Mouse (Mus musculus): ENCODE measurements around the gene Nfia.

Gene Nfia

GRCm38 (mm10) chr4:97767025-97767424, 5.5 kb upstream of the Nfia start:
- peak; percentile 34 for DNase-seq

DNA sequence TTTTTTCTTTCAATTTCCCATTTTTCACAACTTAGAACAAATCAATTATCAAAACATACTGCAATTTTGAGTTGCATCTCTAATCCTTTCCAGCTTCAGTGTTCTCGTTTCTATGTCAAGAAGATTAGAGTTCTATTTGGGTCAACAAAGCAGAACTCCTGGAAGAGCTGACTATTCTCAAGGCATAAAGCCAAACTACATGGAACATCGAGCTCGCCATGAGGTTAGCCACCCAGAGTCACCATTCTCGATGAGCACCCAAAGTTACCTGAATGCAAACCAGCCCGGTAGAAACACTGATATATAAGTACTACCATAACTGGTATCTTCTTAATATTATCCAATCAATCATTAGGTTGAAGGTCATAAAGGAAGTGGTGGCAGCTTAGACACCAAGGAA, 5.0 kb upstream of the Nfia start:
- DNase-seq = peak; percentile 74

GRCm38 (mm10) chr4:97769861-97770260, 2.7 kb upstream of the Nfia start:
- DNase-seq = peak; percentile 85

- DNase-seq = no peak
These were observed 1.1 kb upstream of the Nfia start for GRCm38 (mm10) chr4:97771426-97771825.

DNA sequence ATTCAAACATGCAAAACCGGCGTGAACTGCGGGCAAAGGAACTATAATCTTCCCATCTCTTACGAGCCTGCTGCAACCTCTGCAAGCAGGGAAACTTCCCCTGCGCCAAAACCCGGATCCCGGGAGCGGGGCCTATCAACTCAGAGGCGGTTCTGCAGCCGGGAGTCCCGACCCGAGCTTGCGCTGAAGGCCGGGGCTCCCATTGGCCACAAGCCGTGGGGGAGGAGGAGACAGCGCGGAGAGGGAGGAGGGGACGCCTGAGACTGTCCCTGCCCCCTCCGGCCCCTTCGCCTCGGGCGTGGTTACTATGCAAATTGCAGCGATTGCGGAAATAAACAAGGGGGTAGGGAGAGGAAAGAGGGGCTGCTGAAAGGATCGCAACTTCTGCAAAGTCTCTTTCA, 450 bp upstream of the Nfia start:
- peak; percentile 100 for DNase-seq

GRCm38 (mm10) chr4:97773110-97773593, 618 bp downstream of the Nfia start:
- peak; percentile 100 for DNase-seq

DNA sequence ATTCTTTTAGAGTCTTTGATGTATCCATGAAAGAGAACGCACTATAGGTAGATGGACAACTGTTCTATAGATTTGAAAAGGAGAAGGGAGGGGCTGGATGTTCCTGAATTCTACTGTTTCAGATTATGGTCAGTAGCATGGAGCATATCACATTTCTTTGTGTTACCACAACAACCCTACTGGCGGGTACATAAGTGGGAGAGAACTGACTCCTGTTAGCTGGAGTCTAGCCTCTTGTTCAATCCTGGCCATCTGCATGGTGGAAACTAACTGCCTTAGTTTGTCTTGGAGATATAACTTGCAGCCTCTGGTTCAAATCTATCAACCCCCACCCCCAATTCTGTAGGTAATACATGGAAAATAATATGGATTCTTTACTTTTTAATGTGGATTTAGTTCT, 1.3 kb downstream of the Nfia start:
- DNase-seq = peak; percentile 83

GRCm38 (mm10) chr4:97774446-97774950, 2.0 kb downstream of the Nfia start:
- DNase-seq = peak; percentile 82

DNA sequence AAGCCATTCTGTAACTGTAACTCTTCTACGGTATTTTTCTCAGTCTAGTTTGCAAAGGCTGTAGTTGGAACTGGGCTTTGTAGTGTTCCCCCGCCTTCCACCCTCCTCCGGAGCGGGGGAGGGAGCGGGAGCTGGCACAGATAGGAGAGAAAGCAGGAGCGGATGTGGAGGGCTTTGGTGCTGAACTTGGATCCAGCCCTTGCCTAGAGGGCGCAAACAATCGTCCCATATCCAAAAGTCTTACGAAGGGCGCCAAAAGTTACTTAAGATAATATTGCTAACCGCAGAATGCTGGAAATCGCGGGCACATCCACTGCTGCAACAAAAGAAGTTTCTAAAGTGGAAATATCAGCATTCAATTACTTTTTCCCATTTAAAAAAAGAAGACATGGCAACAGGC, 2.5 kb downstream of the Nfia start:
- peak; percentile 99 for DNase-seq

DNA sequence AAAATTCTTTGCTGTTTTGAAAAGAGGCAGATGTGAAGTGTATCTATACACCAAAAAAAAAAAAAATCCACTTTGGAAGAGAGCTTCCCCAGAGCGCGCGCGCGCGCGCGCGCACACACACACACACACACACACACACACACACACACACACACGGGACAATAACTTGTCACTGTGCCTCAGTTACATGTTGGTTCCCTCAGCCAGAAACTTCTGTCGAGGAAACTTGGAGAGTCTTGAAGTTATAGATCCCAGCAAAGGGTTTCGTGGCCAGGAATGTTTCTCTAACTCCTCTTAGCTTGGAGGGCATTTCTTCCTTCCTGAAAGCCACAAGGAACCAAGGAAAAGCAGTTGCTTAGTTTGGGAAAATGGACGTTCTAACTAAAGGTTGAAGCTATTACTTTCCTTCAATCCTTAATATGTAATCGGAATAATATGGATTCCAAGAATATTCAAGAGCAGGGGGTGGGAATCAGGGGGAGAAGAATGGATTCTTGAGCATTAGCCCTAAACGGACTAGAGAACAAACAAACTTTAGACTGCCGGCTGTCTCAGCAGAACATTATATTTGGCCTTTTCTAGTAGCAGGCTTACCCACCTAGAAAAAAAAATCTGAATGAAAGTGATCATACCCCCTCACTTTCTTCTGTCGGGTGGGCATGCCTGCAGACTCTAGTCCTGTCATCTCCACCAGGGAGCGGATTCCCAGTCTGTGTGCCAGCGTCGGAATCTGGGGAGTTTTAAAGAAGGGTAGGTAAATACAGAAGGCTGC, 3.1 kb downstream of the Nfia start:
- DNase-seq = peak; percentile 89

DNA sequence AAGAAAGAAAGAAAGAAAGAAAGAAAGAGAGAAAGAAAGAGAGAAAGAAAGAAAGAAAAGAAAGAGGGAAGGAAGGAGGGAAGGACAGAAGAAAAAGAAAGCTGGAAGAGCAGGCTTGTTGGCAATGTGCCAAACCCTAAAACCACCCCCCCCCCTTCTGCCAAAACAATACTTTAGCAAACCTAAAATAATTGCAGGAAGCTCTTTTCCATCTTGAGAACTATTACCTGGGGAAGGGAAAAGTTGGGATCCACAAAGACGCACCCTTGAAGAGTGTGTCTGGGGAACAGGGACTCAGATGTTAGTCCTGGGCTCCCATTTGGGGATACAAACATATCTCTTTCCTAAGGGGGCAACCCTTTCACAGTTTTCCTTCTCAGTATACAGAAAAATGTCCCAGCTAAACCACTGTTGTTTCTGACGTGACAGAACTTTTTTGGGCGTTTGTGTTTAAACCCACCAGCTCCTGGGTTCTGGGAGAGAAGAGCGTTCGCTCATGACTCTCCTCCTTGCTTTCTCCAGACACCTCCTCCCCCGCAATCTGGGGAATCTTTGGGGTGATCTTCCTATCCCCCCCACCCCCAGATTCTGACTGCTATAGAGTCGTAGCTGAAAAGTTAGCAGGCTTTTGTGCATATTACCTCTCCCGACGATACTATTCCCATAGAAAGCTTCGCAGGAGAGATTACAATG, 4.0 kb downstream of the Nfia start:
- peak; percentile 95 for DNase-seq

DNA sequence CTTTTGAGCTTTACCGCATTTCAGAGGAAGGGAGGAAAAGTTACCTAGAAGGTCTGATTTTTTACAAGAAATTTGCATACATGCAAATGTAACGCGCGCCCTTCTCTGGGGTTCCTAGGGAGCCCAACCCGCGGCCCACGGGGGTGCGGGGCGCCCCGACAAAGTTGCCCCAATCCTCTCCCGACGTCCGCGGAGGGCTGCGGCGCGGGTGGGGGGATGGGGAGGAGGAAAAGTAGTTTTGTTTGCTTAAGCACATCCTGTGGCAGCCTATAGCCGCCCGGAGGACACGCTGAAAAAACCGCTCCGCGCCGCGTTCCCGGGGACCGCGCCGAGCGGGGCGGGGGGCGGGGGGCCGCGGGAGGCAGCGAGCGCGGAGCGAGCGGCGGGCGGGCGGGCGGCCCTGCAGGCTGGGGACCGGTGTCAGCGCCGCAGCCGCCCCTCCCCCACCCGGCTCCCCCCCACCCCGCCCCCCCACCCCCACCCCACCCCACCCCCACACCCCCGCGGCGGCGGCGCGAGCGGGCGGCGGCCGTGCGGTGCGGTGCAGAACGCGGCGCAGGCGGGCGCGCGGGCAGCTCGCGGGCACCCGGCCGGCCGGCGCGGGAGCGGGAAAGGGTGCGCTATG, 4.7 kb downstream of the Nfia start:
- peak; percentile 97 for DNase-seq

DNA sequence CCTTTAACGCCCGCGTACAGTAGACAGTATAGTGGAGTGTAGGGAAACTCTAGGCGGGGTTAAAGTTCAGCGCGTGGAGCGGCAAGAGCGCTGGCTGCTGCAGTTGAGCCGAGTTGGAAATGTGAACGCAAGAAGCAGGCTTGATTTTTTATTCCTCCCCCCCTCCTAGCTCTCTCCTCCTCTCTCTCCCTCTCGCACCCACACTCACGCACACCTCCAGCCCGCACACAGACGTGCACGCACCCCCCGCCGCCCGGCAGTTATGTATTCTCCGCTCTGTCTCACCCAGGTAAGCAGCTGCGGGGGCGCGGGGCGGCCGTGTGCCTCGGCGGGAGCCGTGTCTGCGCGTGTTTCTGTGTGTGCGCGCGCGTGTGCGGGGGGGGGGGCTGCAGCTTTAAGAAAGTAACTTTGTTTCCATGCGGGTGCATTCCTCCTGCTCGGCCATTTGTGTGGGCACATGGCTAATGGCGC, 5.2 kb downstream of the Nfia start, which contains the start of gene E130114P18Rik:
Gene E130114P18Rik, minus strand, starts transcription at position 373 of the 471 bp plus-strand sequence.
- peak; percentile 98 for DNase-seq

- peak; percentile 94 for DNase-seq
These were observed 5.9 kb downstream of the Nfia start for GRCm38 (mm10) chr4:97778211-97779002.

DNA sequence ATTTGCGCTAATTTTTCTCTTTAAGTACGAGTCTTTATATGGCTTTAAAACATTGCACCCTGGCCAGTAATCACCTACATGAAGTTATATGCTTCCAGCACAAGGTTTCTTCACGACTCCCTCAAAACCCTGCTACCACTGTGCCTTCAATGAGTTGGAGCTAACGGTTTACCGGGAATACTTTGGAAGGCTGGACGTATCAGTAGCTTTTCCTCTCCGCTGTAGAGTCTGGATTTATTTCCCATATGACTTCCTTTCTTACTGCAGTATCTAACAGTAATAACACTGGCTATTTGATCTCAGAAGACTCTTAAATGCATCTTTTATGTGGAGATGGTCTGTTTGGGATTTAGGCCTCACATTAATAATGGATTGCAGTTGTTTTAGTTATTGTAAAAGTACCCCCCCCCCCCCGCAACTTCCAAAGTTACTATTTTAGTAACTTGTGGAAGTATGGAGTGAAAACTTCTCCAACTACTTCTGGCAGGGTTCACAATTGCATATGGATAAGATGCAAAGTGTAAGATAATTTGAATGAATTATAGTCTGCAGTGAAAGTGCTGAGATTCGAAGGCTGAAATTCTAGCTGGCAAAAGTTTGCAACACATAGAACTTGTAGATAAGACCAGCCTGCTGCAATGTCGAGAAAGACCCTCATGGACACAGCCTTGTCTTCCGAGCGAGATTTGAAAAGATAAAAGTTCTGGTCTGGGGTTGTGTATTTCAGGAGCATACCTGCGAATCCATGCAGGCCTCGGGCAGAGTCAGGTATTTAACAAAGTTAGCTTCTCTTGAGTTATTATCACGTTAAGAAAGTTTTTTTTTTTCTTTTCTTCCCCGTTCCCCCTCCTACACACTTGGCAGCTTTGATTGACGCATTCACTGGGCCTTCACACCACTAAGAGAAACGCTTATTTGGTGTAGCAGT, 6.7 kb downstream of the Nfia start:
- peak; percentile 89 for DNase-seq

DNA sequence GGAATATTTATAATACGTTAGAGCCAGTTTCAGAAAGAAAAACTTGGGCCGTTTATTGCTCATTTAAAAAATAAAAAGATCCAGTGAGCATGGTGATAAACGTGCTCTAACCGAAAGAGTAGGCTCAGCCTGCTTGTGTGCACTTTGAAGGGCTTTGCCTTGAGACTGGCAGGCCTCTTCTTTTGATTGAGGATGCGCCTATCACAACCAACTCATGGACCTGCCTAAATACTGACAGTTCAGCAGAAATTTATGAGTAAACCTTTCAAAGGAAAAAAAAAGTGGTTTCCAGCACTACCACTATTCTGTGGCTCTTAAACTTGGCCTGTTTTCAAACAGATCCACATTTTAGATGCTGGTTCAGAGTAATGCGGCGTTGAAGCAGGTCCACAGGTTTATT, 7.5 kb downstream of the Nfia start:
- DNase-seq = peak; percentile 87

GRCm38 (mm10) chr4:97780666-97781435, 8.3 kb downstream of the Nfia start:
- peak; percentile 55 for DNase-seq

GRCm38 (mm10) chr4:97782069-97782468, 9.5 kb downstream of the Nfia start:
- DNase-seq = peak; percentile 34

GRCm38 (mm10) chr4:97782497-97782896, 10.0 kb downstream of the Nfia start:
- peak; percentile 92 for DNase-seq
